Mouse (Mus musculus) lung, adult 2 months (tissue): ENCODE data around the gene Nme4.

Experiments used
- CTCF ChIP-seq: fragments of 200-500 bp; IDR thresholded peaks from 2 replicates; pipeline ENCODE4 v1.5.1; 2011; ENCODE audit warnings: mild to moderate bottlenecking, low read length, control low read depth; ENCODE audit not compliant: insufficient read depth
- POLR2A ChIP-seq: fragments of 200-500 bp; IDR thresholded peaks from 2 replicates; pipeline ENCODE4 v1.6.1; 2011; ENCODE audit warnings: low read depth, mild to moderate bottlenecking, control low read depth, low read length, borderline replicate concordance; ENCODE audit errors: extremely low read depth

- TF ChIP-seq CTCF (no peak), POLR2A (no peak)
These were observed 6.1 kb upstream of the Nme4 start for GRCm38 (mm10) chr17:26101478-26101877.
